In genomic region chr9:114390749-114391075, GRCm38 (mm10) we compare ENCODE assay signal across 8 mouse cellular contexts. TPM values are rescaled to one million over a fixed set of nuclear protein-coding genes. Genes with fewer than 3 reads are reported as not detected.
DNase-seq lines count a peak whose midpoint lies in the region; ATAC-seq and TF ChIP-seq lines count a peak whose summit lies in the region.

No protein-coding gene starts in this region.

- peak overlapping the region; percentile 87 for H3K4me3 ChIP-seq in gastrocnemius, adult 2 months
- H3K4me3 ChIP-seq in C2C12 (ENCODE audit: insufficient read depth, poor library complexity, severe bottlenecking): peak overlapping the region; percentile 55
- H3K4me3 ChIP-seq in forebrain, embryonic 13.5 days: peak overlapping the region; percentile 74
- peak overlapping the region; percentile 75 for H3K4me3 ChIP-seq in liver, embryonic 13.5 days (replicated peaks)

- DNase-seq in gastrocnemius, adult 2 months: no peak
- DNase-seq in gastrocnemius, postnatal 4 days (ENCODE audit: low spot score in 2 of 2): no peak
- DNase-seq in liver, embryonic 13.5 days: no peak
- no peak for DNase-seq in urinary bladder, postnatal 4 days (ENCODE audit: low spot score in 2 of 2)
- DNase-seq in gastrocnemius, postnatal 14 days: no peak
- no peak for DNase-seq in right cerebral cortex, postnatal 14 days

- ATAC-seq in forebrain, embryonic 13.5 days: no peak
- no peak for ATAC-seq in liver, embryonic 13.5 days (ENCODE audit: low read depth)

- peak overlapping the region; percentile 78 for H3K9ac ChIP-seq in forebrain, embryonic 13.5 days
- H3K9ac ChIP-seq in liver, embryonic 13.5 days: peak overlapping the region; percentile 82

- H3K79me2 ChIP-seq in C2C12 (ENCODE audit: control insufficient read depth, insufficient read depth): peaks cover 24% of the 10 kb centered on the region

- peak overlapping the region; percentile 87 for H3K4me2 ChIP-seq in forebrain, embryonic 13.5 days
- H3K4me2 ChIP-seq in liver, embryonic 13.5 days: peak overlapping the region; percentile 98

- no peaks in the 10 kb centered on the region for H3K27me3 ChIP-seq in C2C12 (ENCODE audit: control insufficient read depth, insufficient read depth, insufficient read length)
- H3K27me3 ChIP-seq in forebrain, embryonic 13.5 days: no peaks in the 10 kb centered on the region
- no peaks in the 10 kb centered on the region for H3K27me3 ChIP-seq in liver, embryonic 13.5 days

- H3ac ChIP-seq in C2C12 (ENCODE audit: control insufficient read depth, insufficient read length, low read depth): no peak overlapping the region

- intact Hi-C loops in gastrocnemius, adult 2 months (cut with DNase I): no loop called here
- intact Hi-C loops in gastrocnemius, postnatal 14 days (cut with DNase I; ENCODE audit: low total_unique reads): no loop called here

- H3K79me3 ChIP-seq in C2C12 (ENCODE audit: low read depth): peaks cover 11% of the 10 kb centered on the region

- WGBS in forebrain, embryonic 13.5 days: 4% methylated on average over 10 of the region's 10 CpGs
- 4% methylated on average over 10 of the region's 10 CpGs for whole genome bisulfite sequencing in liver, embryonic 13.5 days (ENCODE audit: insufficient replicate concordance)

- peak overlapping the region; percentile 71 for H3K27ac ChIP-seq in gastrocnemius, adult 2 months
- no peak overlapping the region for H3K27ac ChIP-seq in forebrain, embryonic 13.5 days
- H3K27ac ChIP-seq in liver, embryonic 13.5 days: no peak overlapping the region

- H3K9me3 ChIP-seq in forebrain, embryonic 13.5 days (replicated peaks): no peaks in the 10 kb centered on the region; the same call in 1 of the 2 replicates
- H3K9me3 ChIP-seq in liver, embryonic 13.5 days (replicated peaks): no peaks in the 10 kb centered on the region

- H3K4me1 ChIP-seq in forebrain, embryonic 13.5 days: no peaks in the 10 kb centered on the region
- H3K4me1 ChIP-seq in liver, embryonic 13.5 days (replicated peaks): peaks cover 46% of the 10 kb centered on the region

- H3K36me3 ChIP-seq in C2C12 (ENCODE audit: control insufficient read depth, insufficient read depth): no peaks in the 10 kb centered on the region
- no peaks in the 10 kb centered on the region for H3K36me3 ChIP-seq in forebrain, embryonic 13.5 days (ENCODE audit: poor library complexity, severe bottlenecking)
- H3K36me3 ChIP-seq in liver, embryonic 13.5 days: no peaks in the 10 kb centered on the region

- TF ChIP-seq CTCF in gastrocnemius, adult 2 months (IDR thresholded peaks at IDR 0.05): no peak
- TF ChIP-seq CTCF in C2C12 (IDR thresholded peaks at IDR 0.05; ENCODE audit: control insufficient read depth, insufficient read depth, insufficient read length): no peak

TF ChIP-seq in C2C12, 6 proteins besides CTCF, POLR2A, EP300 and RAD21:
- TF ChIP-seq MYOD1 (IDR thresholded peaks at IDR 0.05; ENCODE audit: control insufficient read depth, insufficient read length, low read depth) (no peak), USF1 (IDR thresholded peaks at IDR 0.05; ENCODE audit: low read depth) (no peak), CEBPB (IDR thresholded peaks at IDR 0.05; ENCODE audit: low read depth) (no peak), FOSL1 (IDR thresholded peaks at IDR 0.05; ENCODE audit: insufficient read depth, low read length, poor library complexity, severe bottlenecking) (no peak), MAX (IDR thresholded peaks at IDR 0.05) (no peak), MYOG (IDR thresholded peaks at IDR 0.05; ENCODE audit: control insufficient read depth, extremely low read depth, insufficient read length) (no peak)
TF ChIP-seq in C2C12: peak in this region for 0.

RNA-seq across cellular contexts. Expression of gene Crtap, which starts 0.2 kb away (rescaled TPM):
- total RNA-seq in gastrocnemius, adult 2 months (2021): 10 to 100 TPM in 1 of 2 experiments, 1 to 10 TPM in 1; 5.6 to 11.1 TPM
- total RNA-seq in gastrocnemius, postnatal 4 days (2021): 100 to 1,000 TPM; 111 to 118 TPM
- polyA plus RNA-seq in C2C12 (2012; fragmentation: generic; extraction: Trizol): 116 TPM
- 18.3 and 19.5 TPM in 2 replicates for polyA plus RNA-seq in forebrain, embryonic 13.5 days (2015; fragmentation: Nextera tagmentation; extraction: Ambion mirVana)
- polyA plus RNA-seq in liver, embryonic 13.5 days (2015; fragmentation: Nextera tagmentation; extraction: Ambion mirVana): 22.5 TPM in 2 replicates
- 10 to 100 TPM; 33.4 to 43.6 TPM for total RNA-seq in gastrocnemius, postnatal 14 days (2021)

RNA-seq across cellular contexts. Expression of gene Glb1, which starts 10.2 kb away (rescaled TPM):
- 1 to 10 TPM; 3.2 to 4.4 TPM for total RNA-seq in gastrocnemius, adult 2 months (2021)
- 10 to 100 TPM; 16.3 to 20.1 TPM for total RNA-seq in gastrocnemius, postnatal 4 days (2021)
- 21.1 TPM for polyA plus RNA-seq in C2C12 (2012; fragmentation: generic; extraction: Trizol)
- 17.1 and 19.4 TPM in 2 replicates for polyA plus RNA-seq in forebrain, embryonic 13.5 days (2015; fragmentation: Nextera tagmentation; extraction: Ambion mirVana)
- 13.2 and 14.6 TPM in 2 replicates for polyA plus RNA-seq in liver, embryonic 13.5 days (2015; fragmentation: Nextera tagmentation; extraction: Ambion mirVana)
- 10 to 100 TPM in 1 of 2 experiments, 1 to 10 TPM in 1; 9.9 to 10.3 TPM for total RNA-seq in gastrocnemius, postnatal 14 days (2021)

RNA-seq across cellular contexts. Expression of gene Tmppe, which starts 10.2 kb away (rescaled TPM):
- 1 to 10 TPM; 1.5 to 1.6 TPM for total RNA-seq in gastrocnemius, adult 2 months (2021)
- 1 to 10 TPM; 3.9 to 4.4 TPM for total RNA-seq in gastrocnemius, postnatal 4 days (2021)
- 2.5 TPM for polyA plus RNA-seq in C2C12 (2012; fragmentation: generic; extraction: Trizol)
- 6.7 and 8.9 TPM in 2 replicates for polyA plus RNA-seq in forebrain, embryonic 13.5 days (2015; fragmentation: Nextera tagmentation; extraction: Ambion mirVana)
- polyA plus RNA-seq in liver, embryonic 13.5 days (2015; fragmentation: Nextera tagmentation; extraction: Ambion mirVana): 2.9 and 3.4 TPM in 2 replicates
- total RNA-seq in gastrocnemius, postnatal 14 days (2021): 1 to 10 TPM; 1.8 to 2.3 TPM
